Mouse (Mus musculus) cerebellum, adult 11 months (tissue): ENCODE measurements around the gene Sarnp.
A peak's percentile ranks its signal among the peaks of the same experiment; 100 is the strongest.

Source experiments
- DNase-seq: peaks from one replicate; pipeline ENCODE4 v3.0.0; 2022

Sarnp gene

DNA sequence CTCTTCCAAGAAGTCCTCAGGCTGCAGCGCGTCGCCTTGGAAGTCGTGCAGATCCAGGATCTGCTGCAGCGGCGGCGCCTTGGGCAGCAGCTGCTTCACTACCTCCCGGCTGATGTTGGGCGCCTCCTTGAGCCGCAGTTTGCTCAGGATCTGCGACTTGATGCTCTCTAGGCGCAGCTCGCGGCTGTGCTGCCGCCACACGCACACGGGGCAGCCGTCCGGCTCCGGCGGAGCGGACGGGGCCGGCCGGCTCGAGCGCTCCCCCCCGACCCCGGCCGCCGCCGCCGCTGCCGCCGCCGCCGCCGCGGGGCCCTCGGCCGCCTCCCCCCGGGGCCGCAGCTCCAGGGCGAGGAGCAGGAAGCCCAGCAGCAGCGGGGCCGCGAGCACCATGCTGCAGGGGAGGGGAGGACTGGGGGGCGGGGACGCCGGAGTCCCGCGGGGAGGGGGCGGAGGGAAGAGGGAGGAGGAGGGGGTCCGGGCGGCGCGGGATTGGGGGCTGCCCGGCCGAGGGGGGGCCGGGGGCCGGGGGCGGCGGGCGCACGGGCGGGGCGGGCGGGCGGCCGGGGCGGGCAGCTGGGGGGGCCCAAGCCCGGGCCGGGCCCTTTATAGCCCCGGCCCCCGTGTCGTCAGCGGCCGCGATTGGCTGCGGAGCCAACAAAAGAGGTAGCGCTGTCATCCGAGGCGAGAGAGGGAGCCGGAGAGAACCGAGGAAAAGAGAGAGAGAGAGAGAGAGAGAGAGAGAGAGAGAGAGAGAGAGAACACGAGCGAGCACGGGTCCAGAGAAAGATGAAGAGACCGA, 74.4 kb downstream of the Sarnp start, which contains the start of gene Gdf11:
Gdf11 (minus strand) TSS at position 423 of the 799 bp plus-strand sequence.
- DNase-seq = no peak

GRCm38 (mm10) chr10:128892246-128892645, 75.1 kb downstream of the Sarnp start:
- DNase-seq = no peak

- no peak for DNase-seq
Observed at GRCm38 (mm10) chr10:128895437-128895836, 78.3 kb downstream of the Sarnp start.

DNA sequence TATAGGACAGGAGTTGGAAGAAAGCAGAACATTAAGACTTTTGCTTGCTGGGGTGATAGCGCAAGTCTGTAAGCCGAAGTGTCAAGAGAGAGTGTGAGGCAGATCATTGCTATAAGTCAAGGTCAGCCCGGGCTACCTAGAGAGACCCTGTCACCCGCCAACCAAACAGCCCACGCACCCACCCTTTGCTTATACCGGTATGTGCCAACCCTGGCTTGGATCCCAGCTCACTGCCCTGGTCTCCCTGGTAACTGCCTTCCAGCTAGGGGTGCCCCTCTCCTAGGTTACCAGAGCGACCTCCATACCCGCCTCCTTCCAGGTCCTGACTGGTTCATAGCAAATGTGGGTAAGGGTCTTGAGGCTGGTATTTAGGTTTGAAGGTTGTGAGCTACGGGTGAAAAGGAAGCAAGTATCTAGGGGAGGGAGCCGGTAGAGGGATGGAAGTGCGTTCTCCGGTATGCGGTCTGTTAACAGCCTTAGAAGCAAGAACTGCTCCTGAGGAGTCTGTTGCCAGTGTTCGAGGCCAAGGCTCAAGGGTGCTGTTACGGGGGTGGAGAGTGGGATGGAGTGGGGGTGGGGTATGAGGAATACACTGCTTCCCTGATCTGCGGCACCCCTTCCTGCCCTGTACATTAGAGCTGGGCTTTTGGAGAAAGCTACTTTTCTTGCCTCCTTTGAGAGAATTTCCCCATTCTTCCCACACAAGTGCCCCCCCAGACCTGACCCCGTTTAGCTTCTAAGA, 79.0 kb downstream of the Sarnp start:
- no peak for DNase-seq

DNA sequence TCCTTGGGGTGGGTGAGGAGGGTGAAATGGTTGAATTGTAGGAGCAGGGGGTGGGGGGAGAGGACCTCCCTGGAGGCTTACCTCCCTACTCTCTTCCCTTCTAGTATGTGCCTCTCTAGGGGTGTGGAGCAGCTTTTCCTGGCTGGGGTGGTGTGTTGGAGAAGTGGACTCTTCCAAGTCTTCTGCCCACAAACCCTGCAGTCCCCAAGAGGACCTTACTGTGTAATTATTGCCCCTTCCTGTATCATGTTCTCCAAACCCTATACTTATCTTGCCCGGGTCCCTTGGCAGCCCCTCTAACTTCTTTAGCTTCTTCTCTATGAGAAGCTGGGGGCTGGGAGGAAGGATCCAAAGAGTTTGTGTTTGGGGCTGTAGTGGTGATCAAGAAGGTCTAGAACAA, 79.7 kb downstream of the Sarnp start:
- no peak for DNase-seq

- no peak for DNase-seq
Observed at GRCm38 (mm10) chr10:128897501-128897900, 80.4 kb downstream of the Sarnp start.

- DNase-seq = no peak
Observed at GRCm38 (mm10) chr10:128899759-128900490, 82.8 kb downstream of the Sarnp start.

DNA sequence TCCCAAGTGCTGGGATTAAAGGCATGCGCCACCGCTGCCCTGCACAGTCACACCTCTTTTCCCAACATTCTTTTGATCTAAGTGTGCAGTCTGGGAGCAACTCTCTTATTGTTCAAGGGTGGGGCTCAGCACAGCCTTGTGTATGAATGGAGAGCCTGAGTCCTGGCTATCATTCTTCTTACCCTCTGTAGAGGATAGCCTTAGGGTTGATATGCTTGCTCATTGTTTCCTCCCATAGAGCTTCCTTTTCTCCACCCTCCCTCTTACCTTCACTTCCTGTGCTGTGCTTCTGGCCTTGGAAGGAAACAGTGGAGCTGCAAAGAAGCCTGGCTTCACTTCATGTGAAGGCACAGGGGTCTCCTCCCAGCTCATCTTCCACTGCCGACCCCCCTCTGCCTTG, 83.6 kb downstream of the Sarnp start, which contains the start of gene Cd63:
Cd63 (plus strand) TSS at position 292 of the 400 bp plus-strand sequence.
- DNase-seq = no peak

- DNase-seq = no peak
Observed at GRCm38 (mm10) chr10:128901409-128901808, 84.3 kb downstream of the Sarnp start.

DNA sequence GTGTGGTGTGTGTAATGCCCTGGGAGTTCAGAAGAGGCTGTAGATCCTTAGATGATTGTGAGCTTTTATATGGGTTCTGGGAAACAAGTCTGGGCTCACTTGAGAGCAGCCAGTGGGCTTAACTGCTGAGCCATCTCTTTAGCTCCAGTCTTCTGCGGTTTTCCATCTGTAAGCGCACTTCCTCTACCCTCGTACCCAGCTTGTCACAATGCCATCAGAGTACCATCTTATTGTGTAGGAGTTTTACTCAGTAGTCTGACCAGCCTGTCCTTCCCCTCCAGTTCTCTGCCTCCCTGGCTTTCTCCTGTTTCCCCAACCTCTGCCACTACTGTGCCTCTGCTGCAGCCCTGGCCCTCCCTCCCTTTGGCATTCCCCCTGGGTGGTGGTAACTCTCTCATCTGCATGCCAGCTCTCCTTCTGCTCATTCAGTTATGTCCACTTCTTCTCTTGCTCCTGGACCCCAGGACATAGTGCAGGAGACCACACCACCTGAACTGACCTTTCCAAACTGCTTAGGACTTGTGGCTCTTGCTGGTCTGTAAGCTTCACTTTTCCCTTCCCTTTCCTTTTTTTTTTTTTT, 85.4 kb downstream of the Sarnp start:
- no peak for DNase-seq

GRCm38 (mm10) chr10:128904812-128905211, 87.7 kb downstream of the Sarnp start:
- no peak for DNase-seq

- DNase-seq = no peak
Observed at GRCm38 (mm10) chr10:128908778-128909448, 91.8 kb downstream of the Sarnp start.

DNA sequence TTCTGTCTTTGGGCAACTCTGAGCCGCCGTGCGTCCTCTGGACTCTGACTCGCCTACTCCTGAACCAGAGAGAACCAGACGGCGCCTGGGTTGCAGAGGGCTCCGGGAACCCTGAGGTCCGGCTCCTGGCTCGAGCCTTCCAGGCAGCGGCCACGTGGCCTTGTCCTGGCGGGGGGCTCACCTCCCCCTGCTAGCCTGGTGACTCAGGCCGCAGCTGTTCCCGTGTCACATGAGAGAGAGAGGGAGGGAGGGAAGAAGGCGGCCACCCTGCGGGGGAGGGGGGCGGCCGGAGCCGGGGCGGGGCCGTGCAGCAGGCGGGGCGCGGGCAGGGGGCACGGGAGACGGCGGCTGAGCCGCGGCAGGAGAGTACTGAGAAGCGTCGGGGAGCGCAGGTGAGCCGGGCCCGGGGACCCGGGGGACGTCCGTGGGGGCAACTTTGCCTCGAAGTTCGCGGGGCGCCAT, 92.5 kb downstream of the Sarnp start:
- peak; percentile 48 for DNase-seq

DNA sequence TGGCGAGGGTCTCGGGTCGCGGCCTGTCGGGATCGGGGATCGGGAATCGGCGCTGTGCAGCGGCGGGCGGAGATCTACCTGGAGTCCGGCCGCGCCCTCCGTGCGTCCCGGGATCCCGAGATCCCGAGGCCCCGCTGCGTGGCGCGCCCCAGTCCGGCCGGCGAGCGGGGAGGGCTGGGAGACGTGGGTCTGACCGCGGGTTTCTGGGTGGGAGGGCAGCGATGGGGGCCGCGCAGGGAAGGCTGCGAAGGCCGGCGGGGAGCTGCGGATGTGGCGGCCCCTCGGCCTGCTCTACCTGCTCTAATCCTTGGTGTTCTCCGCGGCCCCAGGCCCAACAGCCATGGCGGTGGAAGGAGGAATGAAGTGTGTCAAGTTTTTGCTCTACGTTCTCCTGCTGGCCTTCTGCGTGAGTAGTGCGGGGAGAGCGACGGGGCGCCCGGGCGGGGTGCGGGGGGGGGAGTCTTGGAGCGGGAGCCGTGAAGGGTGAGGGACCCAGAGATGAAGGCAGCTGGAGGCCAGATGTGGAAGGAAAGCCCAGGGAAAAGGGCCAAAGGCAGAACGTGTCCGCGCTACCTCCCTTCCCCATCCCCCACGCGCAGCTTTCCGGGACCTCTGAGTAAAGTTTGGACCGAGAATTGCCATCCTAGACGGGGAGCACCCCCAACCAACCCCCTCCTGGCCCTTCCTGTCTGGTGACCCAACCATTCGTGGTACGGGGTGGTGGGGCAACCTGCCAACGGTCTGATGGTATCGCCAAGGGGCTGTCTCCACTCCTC, 93.1 kb downstream of the Sarnp start:
- DNase-seq = no peak

GRCm38 (mm10) chr10:128911430-128911829, 94.3 kb downstream of the Sarnp start:
- DNase-seq = no peak

- no peak for DNase-seq
Observed at GRCm38 (mm10) chr10:128912268-128912667, 95.1 kb downstream of the Sarnp start.

- DNase-seq = no peak
Observed at GRCm38 (mm10) chr10:128912791-128913190, 95.7 kb downstream of the Sarnp start.

DNA sequence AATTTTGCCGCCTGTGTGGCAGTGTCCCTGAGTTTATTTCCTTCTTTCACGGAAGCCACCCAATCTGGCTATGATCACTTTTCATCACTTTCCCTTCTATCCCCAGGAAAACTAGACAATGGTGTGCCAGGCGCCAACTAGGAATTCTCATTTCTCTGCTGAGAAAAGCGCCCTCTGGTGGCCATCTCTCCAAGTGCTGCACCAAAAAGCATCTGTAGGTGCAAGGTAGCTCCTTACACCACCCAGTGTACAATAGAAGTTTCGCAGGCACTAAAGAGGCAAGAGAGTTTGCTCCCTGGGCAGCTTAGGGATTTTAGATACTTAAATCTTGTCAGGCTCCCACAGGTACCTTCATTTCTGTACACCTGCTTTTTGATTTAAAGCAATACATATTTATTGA, 96.1 kb downstream of the Sarnp start:
- DNase-seq = peak; percentile 91

- DNase-seq = no peak
Observed at GRCm38 (mm10) chr10:128913696-128914095, 96.6 kb downstream of the Sarnp start.

DNA sequence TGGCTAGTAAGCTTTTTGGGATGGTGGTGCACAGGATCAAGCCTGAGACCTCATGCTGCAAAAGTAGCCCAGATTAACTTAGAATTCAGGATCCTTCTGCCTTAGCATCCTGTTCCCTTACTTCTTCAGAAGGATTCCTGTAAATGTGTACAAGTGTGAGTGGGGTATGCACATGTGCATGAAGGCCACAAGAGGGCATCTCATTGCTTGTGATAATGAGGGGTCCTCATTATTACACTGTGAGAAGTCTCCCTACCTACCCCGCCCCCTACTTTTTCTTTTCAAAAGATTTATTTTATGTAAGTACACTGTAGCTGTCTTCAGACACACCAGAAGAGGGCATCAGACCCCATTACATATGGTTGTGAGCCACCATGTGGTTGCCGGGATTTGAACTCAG, 98.4 kb downstream of the Sarnp start:
- no peak for DNase-seq

DNA sequence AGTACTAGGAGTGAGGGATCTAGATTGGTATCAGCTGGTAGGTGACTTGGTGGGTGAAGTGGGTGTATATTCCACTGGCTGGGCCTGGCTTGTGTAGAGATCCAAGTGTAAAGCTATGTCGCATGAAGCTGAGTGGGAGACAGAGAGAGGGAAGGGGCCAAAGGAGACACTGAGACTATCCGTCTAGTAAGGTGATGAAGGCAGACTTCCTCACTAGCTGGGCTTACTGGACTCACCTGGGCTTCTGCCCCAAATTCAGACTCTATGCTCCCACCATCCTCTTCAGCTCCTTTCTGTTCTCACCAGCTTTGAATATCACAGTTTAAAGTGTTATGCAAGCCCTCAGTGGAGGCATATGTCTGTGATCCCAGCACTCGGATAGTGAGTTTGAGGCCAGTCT, 99.5 kb downstream of the Sarnp start:
- DNase-seq = no peak
